Mouse (Mus musculus): ENCODE data around the gene Dnah3.

DNA sequence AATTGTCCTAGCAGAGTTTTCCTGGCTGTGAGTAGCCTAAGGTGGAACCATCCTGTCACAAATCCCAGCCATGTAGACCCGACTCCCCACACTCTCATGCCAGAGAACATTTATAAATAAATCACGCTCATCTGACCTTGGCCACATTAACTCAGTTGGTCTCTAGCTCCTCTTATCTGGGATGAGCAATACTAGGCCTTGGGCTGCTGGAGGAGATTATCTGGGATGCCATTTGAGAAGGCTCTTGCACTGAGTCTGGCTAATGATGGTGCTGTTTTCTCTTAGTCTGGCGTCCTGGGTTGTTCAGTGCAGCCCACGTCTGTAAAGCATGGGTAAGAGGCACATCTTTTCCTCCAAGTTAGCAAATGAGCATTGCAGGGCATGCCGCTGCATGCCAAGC lies 14.6 kb upstream of the Dnah3 start:
- no peak for TF ChIP-seq CTCF (IDR thresholded peaks at IDR 0.05; ENCODE audit: control insufficient read depth, insufficient read depth, insufficient replicate concordance, low read depth, low read length)
- TF ChIP-seq POLR2A (IDR thresholded peaks at IDR 0.05; ENCODE audit: control insufficient read depth, low read depth, low read length): no peak

Data from testis, adult 2 months (tissue).